Mouse (Mus musculus) adrenal gland, adult (tissue): ENCODE measurements at regions not wholly inside any gene's neighbourhood (a gene's known extent, or its start where the extent isn't known, plus 50 kb on each side); places are given as distances from the start of the nearest gene placed in this dataset.
A peak's percentile ranks its signal among the peaks of the same experiment; 100 is the strongest.

Experiments used
- DNase-seq, 2 experiments: peaks; one replicate each; pipeline ENCODE4 v3.0.0; 2022 to 2023; ENCODE audit warnings: low spot score in 1 of 2; ENCODE audit not compliant: inconsistent age in 2 of 2

DNA sequence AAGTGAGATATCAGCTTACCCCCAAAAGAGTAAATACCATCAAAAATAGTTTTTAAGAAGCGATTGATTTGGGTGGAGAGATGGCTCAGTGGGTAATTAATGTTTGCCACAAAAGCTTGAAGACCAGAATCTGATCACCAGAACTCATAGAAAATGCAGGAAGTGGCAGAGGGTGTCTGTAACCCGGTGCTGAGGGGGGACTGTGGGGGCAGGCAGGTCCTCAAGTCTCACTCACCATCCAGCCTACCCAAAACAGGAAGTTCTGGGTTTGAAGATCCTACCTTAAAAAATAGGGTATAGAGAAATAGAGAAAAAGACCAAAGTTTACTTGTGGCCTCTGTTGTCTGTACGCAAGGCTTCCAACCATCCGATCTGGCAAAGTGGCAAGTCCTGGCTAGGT, 190.3 kb upstream of the Plcz1 start:
- DNase-seq, result no peak

DNA sequence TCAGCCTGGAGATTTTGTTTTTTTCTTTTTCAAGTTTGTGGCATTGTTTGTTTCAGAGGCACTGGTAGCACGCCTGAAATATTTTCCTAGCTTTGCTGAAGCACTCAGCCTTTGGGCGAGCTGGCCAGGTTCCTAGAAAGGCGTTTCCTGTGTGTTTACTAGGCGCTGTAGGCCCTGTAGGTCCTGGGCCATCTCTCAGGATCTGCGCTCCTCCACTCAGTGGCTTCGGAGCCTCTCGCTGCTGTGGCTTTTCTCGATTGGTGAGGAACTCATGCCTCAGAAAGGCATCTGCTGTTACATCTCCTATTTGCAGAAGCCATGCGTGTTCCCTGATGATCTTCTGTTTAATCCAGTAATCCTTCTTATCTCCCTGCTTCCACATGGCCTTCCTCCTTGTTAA, 188.0 kb upstream of the Plcz1 start:
- DNase-seq, result peak in 1 of 2 experiments; percentile 36

DNA sequence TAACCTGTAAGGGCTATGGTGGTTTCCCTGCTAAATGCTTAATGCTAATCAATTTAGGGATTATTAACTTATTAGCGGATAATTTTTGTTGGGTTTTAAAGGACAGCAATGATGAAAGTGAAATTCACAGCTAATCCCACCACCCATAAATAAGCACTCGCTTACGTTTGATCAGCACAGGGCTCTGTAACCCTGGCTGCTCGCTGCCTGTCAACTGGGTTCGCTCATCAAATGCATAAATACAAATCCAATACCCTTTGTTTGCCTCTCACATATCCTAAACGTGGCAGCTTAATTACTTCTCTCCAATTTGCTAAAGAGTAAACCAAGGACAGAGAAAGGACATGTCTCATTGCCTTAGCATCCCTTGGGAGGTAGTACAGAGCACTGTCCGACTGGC, 187.5 kb upstream of the Plcz1 start:
- DNase-seq, result no peak

DNA sequence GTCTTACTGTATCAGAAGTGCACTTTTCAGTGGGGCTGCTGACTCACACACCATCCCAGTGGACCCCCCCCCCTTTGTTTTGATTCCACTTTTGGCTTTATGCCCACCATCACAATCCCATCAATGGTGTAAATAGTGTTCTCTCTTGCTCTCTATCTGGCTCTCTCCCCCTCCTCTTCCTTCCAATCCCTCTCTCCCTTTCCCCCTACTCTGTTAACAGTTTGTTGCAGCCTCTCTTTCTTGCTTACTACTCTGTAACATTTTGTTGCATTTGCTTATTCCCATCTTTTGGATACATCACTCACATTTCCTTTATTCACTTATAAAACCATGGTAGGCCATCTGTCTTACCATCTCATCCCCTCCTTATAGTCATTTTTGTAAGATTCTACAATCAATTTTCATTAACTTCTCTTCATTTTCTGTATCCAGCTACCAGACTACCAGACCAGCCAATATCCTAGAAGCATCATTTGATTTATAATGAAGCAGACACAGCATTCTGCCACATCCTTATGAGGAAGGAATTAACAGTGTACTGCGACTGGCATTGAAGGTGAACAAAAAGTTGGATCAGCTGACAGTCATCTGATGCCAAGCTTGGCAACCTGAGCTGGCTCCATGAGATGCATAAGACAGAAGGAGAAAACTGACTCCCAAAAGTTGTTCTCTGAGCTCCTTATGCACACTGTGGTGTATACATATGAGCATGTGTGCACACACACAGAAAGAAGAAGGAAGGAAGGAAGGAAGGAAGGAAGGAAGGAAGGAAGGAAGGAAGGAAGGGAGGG, 181.5 kb upstream of the Plcz1 start:
- DNase-seq, result no peak

DNA sequence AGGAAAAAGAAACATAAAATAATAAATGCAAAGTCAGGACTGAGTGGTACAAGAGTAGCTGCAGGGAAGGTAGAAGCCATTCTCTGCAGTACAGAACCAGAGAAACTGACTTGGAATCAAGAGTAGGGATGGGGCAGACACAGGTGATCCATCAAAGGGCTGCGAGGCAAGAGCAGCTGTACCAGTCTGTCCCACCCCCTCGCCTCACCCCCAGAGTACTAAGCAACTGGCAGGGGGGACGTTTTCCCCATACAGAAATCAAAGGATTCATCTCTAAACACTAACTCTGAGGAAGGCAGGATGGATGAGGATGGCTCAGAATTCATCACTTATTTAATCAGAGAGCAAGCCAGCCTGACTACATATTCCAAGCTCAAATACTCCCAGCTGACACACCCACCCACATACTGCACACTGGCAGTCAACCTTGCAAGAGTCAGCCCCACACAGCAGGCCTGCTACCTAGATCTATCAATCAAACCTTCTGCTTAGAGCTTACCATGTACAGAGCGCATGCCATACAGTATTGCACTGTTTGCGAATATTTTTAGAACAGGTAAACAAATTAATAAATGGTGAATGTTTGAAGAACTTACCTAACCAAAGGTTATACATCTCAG, 180.5 kb upstream of the Plcz1 start:
- no peak for DNase-seq

DNA sequence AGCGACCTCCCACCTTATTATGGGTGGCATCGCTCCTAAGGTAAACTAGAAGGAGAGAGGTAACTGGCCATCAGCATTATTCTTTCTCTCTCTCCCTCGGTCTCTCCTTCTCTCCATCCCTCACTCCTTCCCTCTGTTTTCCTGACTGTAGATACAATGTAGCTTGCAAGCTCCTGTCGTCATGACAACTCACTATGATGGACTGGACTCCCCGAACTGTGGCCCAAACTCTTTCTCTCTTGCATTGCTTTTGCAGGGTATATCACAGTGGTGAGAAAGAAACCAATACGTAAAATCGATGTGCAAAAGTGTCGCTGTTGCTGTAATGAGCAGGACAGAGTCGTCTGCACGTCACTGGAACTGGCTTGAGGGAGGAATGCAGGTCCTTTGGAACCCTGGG, 177.5 kb upstream of the Plcz1 start:
- DNase-seq, result no peak

DNA sequence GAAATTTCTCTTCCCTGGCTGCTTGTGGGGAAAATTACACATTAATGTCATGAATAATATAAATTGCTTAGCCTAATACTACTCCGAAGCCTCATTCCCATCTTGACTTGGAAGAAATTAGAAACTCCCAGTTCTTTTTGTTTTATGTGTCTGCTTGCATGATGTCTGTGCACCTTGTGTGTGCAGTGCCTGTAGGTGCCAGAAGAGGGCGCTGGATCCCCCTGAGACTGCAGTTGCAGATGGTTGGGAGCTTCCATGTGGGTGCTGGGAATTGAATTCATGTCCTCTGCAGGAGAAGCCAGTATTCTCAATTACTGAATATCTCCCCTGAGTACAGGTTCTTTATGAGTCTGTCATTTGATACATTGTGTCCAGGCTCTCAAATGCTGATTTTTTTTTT, 171.1 kb upstream of the Plcz1 start:
- no peak for DNase-seq

DNA sequence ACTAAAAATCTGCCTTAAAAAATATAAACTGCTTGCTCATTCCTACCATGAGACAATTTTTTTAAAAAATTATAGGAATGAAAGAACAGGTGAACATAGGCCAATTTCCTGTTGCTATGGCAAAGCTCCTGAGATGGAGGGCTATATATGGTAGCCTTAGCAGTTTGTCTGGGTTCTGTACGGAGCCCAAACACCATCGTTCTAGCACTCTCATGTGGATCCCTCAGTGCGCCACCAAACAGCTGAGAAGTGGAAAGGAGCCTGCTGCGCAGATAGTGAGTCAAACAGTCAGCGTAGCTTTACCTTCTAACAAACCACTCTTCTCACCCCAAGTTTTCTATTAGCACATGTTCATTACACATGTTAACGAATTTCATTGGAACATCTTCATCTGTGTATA, 168.9 kb upstream of the Plcz1 start:
- DNase-seq, result no peak

DNA sequence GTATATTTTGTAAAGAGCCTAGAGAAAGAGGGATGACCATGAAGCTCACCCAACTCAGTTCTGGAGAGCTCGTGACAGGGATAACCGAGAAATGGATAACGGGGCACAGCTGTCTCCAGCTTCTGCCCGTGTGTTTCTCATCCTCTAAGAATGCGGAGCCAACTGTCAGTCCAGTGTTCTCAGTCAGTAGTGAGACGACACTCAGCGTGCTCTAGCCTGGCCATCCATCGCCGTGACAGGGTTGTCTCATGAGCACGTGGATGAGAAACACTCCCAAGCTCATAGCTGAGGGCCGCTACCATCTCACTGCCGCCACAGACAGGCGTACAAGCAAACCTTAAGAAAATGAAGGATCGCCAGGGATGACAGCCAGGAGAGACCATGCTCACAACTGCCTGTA, 167.8 kb upstream of the Plcz1 start:
- DNase-seq, result no peak

DNA sequence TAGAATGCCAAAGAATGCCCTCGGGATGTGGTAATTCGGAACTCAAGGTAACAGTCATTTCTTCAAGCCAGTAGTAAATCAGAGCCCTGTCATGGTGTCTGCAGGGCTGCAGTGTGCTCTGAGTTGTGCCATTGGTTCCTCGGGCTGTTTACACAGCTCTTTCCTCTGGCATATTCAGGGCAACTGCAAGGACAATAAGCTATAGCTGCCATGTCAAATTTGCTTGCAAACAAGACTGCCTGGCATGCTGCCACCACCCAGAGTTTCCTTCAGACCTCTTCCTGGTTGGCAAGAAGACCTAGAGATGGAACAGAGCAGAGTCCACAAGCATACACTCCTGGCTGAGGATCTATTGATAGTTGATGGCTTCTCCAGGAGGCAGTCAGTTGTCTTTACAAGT, 167.1 kb upstream of the Plcz1 start:
- peak; percentile 46 to 93 for DNase-seq

DNA sequence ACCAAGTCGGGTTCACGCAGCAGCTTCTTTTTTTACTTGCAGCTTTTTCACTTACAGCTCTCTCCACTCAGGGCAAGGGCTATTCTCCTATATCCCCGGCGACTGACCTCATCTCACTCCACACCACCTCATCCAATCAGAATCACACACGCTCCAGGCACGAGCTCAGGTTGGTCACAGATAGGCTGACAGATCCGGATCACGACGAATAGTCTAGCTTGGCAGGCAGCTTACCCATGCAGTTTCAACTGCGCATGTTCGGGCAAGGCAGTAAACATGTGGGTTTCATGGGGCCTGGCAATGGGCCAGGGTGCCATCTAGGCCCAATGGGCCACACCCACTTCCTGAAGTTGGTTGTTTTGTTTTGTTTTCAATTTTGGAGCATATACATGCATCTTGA, 165.4 kb upstream of the Plcz1 start:
- peak in 1 of 2 experiments; percentile 19 for DNase-seq

DNA sequence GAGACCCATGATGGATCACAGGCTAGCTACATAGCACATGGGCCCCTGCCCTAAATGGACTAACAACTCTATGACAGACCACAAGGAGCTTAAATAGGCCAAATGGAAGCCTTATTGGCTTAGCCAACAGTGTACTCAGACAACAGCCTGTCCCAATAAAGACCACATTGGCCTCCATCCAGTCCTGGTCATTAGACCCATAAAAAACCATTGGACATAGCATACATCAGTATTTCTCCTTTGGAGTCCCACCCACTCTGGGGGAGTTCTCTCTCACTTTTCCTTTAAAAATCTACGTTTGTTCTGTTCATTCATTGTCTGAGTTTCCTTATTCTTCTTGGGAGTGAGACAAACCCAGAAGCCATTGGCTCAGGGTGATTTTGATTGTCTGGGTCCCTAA, 160.1 kb upstream of the Plcz1 start:
- no peak for DNase-seq

DNA sequence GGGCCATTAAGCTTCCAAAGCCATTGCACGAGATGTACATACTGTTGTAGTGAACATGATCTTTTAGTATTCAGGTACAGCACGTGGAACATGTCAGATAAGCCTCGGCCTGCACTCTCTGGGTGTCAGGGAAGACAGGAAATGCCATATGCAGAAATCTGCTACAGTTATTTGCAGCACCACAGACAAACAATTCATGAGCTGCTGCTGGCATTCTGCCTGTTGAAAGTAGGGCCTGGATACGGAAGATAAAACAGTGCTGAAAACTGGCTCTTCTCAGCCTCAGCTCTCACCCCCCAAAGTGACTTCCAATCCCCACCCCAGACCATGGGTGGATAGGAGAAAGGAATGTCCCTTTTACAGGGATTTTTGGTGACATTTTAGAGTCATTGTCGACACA, 159.1 kb upstream of the Plcz1 start:
- DNase-seq, result no peak

DNA sequence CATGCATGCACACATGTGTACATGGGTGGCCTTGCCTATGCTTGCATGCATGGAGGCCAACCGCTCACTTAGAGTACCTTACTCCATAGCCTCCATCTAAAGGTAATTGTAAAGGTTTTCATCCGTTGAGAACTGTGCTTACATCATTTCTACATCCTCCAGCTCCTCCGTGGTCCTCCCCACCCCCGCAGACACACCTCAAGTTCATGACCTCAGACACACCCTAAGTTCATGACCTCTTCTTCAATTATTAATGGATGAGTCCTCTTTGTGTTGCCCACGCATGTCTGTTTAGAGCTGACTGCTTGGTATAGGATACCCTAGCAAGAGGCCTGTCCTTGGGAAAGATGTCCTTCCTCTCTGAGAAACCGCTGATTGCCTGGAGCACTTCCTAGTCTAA, 156.8 kb upstream of the Plcz1 start:
- no peak for DNase-seq

DNA sequence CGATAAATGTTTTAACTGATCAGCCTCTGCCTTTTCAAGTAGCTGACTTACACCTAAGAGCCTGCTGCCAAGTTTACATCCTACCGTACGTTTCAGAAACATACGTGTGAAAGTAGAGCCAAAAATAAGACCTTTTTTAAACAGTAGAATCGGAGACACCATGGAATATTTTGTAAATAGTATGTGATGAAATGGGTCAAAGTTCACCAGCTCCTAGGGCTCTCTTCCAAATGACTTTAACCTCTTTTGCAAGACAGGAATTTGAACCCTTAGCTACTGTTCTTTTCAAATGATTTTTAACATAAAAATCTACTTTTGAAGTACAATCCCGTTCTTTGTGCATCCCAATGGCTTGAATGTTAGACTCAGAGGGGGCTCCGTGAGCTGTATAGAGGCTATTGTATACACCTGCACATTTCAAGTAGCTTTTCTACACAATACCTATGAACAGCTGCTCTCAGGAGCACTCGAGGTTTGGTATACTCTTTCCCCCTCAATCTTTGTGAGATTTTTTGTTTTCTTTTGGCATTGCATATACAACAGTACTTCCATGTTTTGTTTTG, 155.9 kb upstream of the Plcz1 start:
- peak in 1 of 2 experiments; percentile 39 for DNase-seq

DNA sequence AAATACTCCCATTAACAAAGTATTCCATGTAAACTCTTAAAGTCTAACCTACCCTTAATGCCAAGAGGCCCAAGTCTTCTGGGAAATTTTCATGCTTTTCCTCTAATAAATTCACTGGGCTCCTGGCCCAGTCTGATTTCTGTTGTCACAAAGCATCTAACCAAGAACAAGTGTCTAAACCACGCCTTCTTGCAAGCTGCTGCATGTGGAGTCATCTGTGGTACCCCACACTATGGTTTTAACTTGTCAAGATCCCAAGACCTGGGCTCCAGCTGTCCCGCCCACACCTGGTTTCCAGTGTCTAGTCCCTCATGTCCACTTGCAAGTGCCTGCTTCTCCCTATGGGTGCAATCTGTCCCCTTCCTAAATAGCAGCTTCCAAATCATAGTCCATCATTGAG, 153.0 kb upstream of the Plcz1 start:
- DNase-seq, result no peak

DNA sequence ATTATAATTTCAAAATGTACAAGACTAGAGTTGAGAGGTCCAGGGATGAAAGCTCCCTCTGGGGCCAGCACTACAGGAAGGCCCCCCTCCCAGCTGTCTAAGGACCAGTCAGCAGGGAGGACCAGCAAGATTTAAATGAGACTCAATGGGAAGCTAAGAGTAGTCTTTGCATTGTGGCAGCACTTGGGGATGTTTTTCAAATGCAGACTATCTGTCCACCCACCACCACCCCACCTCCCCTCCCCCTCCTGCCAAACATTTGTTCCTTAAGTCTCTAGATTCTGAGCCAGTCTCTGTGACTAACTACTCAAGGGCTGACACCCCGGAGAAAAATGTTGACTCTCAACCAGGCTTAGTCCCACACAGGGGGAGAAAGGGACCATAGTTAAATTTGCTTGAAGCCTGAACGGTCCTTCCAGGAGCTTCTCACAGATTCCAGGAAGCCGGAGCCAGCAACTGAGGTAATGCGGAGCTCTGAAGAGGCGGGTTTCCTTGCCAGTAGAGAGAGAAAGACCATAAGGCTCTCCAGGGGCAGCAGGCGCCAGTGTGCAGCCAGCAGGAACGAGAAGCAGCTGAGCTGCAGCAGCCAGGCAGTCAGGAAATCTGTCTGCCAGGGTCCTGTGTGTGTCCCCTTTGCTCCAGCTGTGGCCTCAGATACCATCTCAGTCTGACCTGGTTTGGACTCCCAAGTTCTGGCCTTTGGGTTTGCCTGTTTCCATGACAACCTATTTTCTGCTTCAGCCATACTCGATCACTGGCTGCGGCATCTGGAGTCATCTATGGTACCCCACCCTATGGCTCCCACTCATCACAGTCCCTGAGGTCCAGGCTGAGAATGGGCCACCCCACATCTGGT, 152.1 kb upstream of the Plcz1 start:
- DNase-seq, result no peak

DNA sequence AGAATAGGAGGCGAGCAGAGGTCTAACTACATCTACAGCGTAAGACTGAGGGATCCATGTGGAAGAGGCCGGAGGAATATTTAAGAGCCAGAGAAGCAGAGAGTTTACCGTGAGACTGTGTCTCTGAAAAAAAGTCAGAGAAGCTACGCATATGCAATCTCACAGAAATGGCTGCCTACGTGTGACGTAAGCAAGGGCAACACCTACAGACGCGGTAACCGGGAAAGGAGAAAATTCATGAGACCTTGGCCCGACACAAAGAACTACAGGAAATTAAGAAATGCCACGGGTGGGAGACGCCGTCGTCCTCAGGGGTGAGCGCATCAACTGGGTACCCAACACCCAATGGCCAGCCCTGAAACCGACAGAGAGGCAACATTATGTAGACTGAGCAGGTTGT, 151.3 kb upstream of the Plcz1 start:
- no peak for DNase-seq

DNA sequence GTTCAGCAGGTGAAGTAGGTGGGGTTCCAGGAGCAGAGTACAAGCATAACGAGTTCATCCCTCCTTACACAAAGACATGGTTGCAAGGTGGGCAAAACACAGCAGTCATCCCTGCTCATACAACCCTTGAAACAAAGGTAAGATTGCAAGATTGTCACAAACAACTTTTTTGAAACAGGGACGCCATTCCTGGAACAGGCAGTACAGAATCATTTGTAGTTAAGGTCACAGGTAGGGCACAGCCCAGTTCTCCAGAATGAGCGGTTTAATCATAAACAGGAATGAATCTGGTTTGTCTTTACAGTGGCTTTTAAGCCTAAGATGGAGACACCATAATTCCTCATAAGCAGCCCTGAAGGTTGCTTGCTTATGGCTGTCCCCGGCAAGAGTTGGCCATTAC, 150.1 kb upstream of the Plcz1 start:
- no peak for DNase-seq

DNA sequence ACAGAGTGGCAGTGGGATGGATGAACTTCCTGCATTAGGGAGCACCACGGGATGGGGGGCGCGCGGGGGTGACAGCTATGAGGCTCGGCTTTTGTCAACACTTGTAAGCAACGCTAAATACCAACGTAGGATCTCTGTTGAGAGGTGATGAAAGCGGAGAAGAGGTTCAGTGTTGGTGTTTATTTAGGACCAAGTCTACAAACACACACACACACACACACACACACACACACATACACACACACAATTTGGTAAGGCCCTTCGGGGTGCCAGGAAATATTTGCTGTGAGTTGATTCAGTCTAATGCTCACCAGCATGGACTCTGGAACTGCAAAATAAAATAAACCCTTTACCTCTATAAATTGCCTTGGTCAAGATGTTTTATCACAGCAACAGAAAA, 148.3 kb upstream of the Plcz1 start:
- DNase-seq, result no peak

DNA sequence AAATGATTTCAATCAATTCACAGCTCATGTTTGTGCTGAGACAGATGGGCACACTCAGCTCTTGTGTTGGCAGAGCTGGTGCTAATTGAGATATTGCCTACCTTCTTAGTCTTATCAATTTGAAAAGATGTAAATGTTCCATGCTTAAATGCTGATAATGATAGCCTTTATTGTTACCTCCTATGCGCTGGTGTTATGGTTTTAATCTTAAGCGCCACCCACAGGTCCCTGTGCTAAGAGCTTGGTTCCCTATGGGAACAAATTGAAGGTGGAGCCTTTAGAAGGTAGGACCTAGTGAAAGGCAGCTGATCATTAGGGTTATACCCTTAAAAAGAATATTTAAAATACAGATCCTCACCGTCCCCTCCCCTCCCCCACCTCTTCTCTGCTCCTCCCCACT, 146.5 kb upstream of the Plcz1 start:
- DNase-seq, result no peak

DNA sequence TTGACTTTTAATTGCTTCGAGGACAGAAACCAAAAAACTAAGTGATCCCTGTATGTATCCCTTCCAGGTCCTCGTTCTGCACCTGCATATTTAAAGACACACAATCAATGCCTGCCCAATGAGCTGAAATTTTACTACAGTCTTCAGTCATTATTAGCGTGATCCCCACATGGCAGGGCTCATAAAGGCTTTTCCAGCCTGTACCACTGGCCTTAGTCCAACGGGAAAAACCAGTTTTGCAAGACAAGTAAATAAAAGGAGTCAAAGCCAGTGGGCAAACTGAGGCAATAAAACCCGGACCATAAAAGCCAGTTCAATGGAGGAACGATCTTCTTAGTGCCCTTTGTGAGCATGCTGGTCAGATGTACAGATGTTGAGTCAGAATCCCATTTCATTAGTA, 145.8 kb upstream of the Plcz1 start:
- no peak for DNase-seq
